Mouse (Mus musculus): ENCODE data around the gene Gli1.

DNA sequence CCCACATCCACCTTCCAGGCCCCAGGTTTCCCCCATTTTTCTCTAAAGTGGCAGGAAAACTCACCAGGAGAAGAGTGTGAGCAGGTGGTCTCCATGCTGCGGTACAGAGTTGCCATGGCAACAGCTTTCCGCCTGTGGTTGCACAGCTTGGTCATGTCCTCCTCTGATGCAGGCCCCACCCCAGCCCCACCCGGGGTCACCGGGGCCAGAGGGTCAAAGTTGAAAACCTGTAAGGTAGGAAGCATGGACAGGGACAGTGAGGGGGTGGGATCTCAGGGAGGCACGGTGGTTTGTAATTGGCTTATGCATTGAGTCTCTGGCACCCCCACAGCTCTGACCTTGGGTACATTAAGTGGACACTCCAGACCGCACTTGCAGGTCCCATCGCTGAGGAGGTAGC, 55.0 kb downstream of the Gli1 start:
- no peak for TF ChIP-seq CTCF (IDR thresholded peaks at IDR 0.05; ENCODE audit: low read depth)
- TF ChIP-seq EP300 (IDR thresholded peaks at IDR 0.05; ENCODE audit: low read depth) = no peak

Data from liver, postnatal 0 days (tissue).